Mouse (Mus musculus) myocyte (in vitro differentiated cells): ENCODE results near the gene Lrp1.

ENCODE experiments used
- MYOD1 ChIP-seq, 3 experiments: IDR thresholded peaks; one replicate each; pipeline ENCODE4 v1.6.1; 2011; ENCODE audit warnings: control low read depth in 2 of 3, low read depth in 2 of 3, mild to moderate bottlenecking in 2 of 3, moderate library complexity in 1 of 3; ENCODE audit not compliant: insufficient read length in 2 of 3, control insufficient read depth in 1 of 3
- POLR2A ChIP-seq: IDR thresholded peaks from one replicate; pipeline ENCODE4 v1.6.1; 2011; ENCODE audit warnings: low read depth, mild to moderate bottlenecking, control low read depth, moderate library complexity; ENCODE audit not compliant: insufficient read length
- USF1 ChIP-seq: IDR thresholded peaks from one replicate; pipeline ENCODE4 v1.6.1; 2011; ENCODE audit warnings: low read depth, mild to moderate bottlenecking, control low read depth, moderate library complexity

DNA sequence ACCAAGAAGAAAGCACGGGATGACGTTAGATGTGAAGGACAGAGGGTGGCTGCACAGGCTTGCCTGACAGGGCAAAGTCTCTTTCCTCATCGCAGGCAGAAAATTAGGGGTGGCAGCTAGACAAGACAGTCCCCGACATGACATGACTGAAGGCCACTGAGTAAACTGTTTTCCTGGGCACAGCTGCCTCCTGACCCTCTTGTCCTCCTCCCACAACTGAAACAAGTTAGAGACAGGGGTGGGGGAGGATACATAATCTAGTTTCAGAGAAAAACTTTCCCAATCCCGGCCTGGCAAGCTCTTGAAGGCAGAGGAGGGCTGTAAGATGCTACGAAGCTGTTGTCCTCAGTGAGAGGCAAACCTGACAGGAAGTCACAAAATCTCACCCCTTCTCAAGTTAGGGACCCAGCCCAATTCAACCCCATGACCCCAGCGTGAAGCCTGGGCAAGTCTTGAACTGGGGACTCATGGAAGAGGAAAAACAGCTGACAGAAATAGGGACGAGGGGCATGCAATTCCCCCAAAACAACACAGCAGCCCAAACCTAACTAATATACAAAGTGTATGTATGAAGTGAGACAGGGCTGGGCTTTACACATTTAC, 1.7 kb downstream of the Lrp1 start:
- TF ChIP-seq MYOD1 (IDR thresholded peaks at IDR 0.05; ENCODE audit: control insufficient read depth in 1 of 3, insufficient read length in 2 of 3, low read depth in 2 of 3) (no peak), POLR2A (no peak), USF1 (no peak)
